Comparison of ENCODE assay signal across 27 mouse cellular contexts in the genomic region with DNA sequence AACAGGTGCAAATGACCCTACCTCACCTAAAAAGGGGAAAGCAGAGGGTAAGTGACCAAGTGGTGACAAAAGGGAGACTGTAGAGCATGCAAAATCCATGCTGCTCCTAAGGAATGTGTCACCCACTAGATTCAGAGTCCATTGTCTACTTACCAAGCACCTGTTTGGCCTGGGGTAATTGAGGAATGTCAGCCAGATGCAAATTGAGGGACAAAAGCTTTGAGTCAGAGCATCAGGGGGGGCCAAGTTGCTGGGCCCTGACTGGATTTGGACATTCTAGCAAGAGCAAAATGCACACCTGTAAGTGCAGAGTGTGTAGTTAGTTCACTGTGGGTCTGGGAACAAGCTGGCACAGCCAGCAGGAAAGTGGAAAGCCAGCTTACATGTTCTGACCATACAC.
"Had no signal": no experiment of that assay in that cellular context is flagged by ENCODE, and none has a peak within 500 bp of the region (broad histone marks: within the 10 kb centered on the region; RNA-seq: fewer than 3 reads in every experiment).

No protein-coding gene starts in this region.

- ATAC-seq: hindbrain, postnatal 0 days; intestine, embryonic 16.5 days had no signal

- H3K4me1 ChIP-seq: heart, embryonic 10.5 days; heart, embryonic 12.5 days; hindbrain, embryonic 10.5 days; hindbrain, embryonic 12.5 days; kidney, embryonic 15.5 days; limb, embryonic 10.5 days; limb, embryonic 12.5 days had no signal

- H3K27ac ChIP-seq: gastrocnemius, adult 2 months; heart, embryonic 10.5 days; hindbrain, embryonic 10.5 days; hindbrain, embryonic 12.5 days; hindbrain, embryonic 14.5 days; hindbrain, postnatal 0 days; kidney, embryonic 15.5 days; kidney, postnatal 0 days; left cerebral cortex, adult 2 months; limb, embryonic 10.5 days; limb, embryonic 12.5 days; liver, embryonic 14.5 days had no signal

- H3K4me2 ChIP-seq: heart, embryonic 12.5 days; hindbrain, embryonic 12.5 days; hindbrain, embryonic 14.5 days; kidney, embryonic 15.5 days; limb, embryonic 12.5 days; liver, embryonic 11.5 days had no signal

- H3K27me3 ChIP-seq: heart, embryonic 12.5 days; hindbrain, embryonic 12.5 days; kidney, embryonic 15.5 days; limb, embryonic 12.5 days had no signal

- DNase-seq: gastrocnemius, adult 2 months; gastrocnemius, postnatal 10 days; gastrocnemius, postnatal 25 days; heart, adult 18-20 months; heart, postnatal 10 days; heart, postnatal 4 days; kidney, adult 11 months; kidney, adult 2 months; kidney, adult 9 months; kidney, postnatal 14 days; kidney, postnatal 36 days; layer of hippocampus, adult 9-11 months; liver had no signal

- H3K9me3 ChIP-seq: heart, embryonic 10.5 days; heart, embryonic 12.5 days; hindbrain, embryonic 10.5 days; hindbrain, embryonic 12.5 days; kidney, embryonic 15.5 days; limb, embryonic 10.5 days; limb, embryonic 12.5 days had no signal

- H3K9ac ChIP-seq: heart, embryonic 12.5 days; hindbrain, embryonic 12.5 days; hindbrain, embryonic 14.5 days; kidney, embryonic 15.5 days; limb, embryonic 12.5 days; liver, embryonic 14.5 days had no signal

- H3K4me3 ChIP-seq: gastrocnemius, adult 2 months; heart, embryonic 10.5 days; heart, embryonic 12.5 days; hindbrain, embryonic 10.5 days; hindbrain, embryonic 12.5 days; kidney, embryonic 15.5 days; left cerebral cortex, adult 2 months; limb, embryonic 10.5 days; limb, embryonic 12.5 days had no signal

- H3K36me3 ChIP-seq: heart, embryonic 10.5 days; heart, embryonic 12.5 days; hindbrain, embryonic 10.5 days; hindbrain, embryonic 12.5 days; kidney, embryonic 15.5 days; limb, embryonic 10.5 days; limb, embryonic 12.5 days had no signal
